Mouse (Mus musculus) cerebellum, adult 2 months (tissue): ENCODE measurements around the gene C87499.

Experiments
- CTCF ChIP-seq: fragments of 200-500 bp; IDR thresholded peaks from 2 replicates; pipeline ENCODE4 v1.5.1; 2011; ENCODE audit warnings: low read depth, mild to moderate bottlenecking, control low read depth, low read length, moderate library complexity, borderline replicate concordance; ENCODE audit not compliant: insufficient read depth
- POLR2A ChIP-seq: fragments of 200-500 bp; IDR thresholded peaks from 2 replicates; pipeline ENCODE4 v1.6.1; 2011; ENCODE audit warnings: low read length, control low read depth, borderline replicate concordance; ENCODE audit not compliant: insufficient read depth

- TF ChIP-seq POLR2A (no peak), CTCF (peak; percentile 16; the same call in 1 of the 2 replicates)
Measured at GRCm38 (mm10) chr4:88680362-88680761, 46.2 kb upstream of the C87499 start.
